Mouse (Mus musculus) intestine, postnatal 0 days (tissue): ENCODE measurements around the gene Gpr61. TPM values are rescaled to one million over a fixed set of nuclear protein-coding genes. Genes with fewer than 3 reads are reported as not detected.

Experiments
- ATAC-seq: fragments of 200-750 bp; cut with Nextera tagmentation; 2 replicates; pipeline ENCODE4 v1.8.0; 2017; ENCODE audit warnings: mild to moderate bottlenecking, moderate TSS enrichment, moderate library complexity
- H3K27ac ChIP-seq: fragments of 300-500 bp; sonication (generic); 2 replicates; pipeline ENCODE4 v1.5.1; 2014; ENCODE audit warnings: mild to moderate bottlenecking, low read depth, low read length, moderate library complexity
- H3K27me3 ChIP-seq: fragments of 300-500 bp; sonication (generic); replicated peaks from 2 replicates; pipeline ENCODE4 v1.6.1; 2014; ENCODE audit warnings: low read length, mixed read lengths; ENCODE audit not compliant: control insufficient read depth, insufficient read depth
- H3K36me3 ChIP-seq: fragments of 300-500 bp; sonication (generic); 2 replicates; pipeline ENCODE4 v1.6.1; 2014; ENCODE audit warnings: mild to moderate bottlenecking, moderate library complexity; ENCODE audit not compliant: control insufficient read depth, insufficient read depth
- H3K4me1 ChIP-seq: fragments of 300-500 bp; sonication (generic); replicated peaks from 2 replicates; pipeline ENCODE4 v1.6.1; 2014; ENCODE audit warnings: antibody characterized with exemption, low read length, mixed read lengths; ENCODE audit not compliant: control insufficient read depth, insufficient read depth
- H3K4me2 ChIP-seq: fragments of 300-500 bp; sonication (generic); replicated peaks from 2 replicates; pipeline ENCODE4 v1.6.1; 2014; ENCODE audit warnings: low read depth, mild to moderate bottlenecking, moderate library complexity
- H3K4me3 ChIP-seq: fragments of 300-500 bp; sonication (generic); 2 replicates; pipeline ENCODE4 v1.5.1; 2014; ENCODE audit warnings: low read depth, low read length
- H3K9ac ChIP-seq: fragments of 300-500 bp; sonication (generic); 2 replicates; pipeline ENCODE4 v1.6.1; 2014; ENCODE audit warnings: mild to moderate bottlenecking, low read depth, low read length
- H3K9me3 ChIP-seq: fragments of 300-500 bp; sonication (generic); 2 replicates; pipeline ENCODE4 v1.6.1; 2016; ENCODE audit warnings: mixed run types; ENCODE audit not compliant: control insufficient read depth
- CTCF ChIP-seq: sonication (generic); IDR thresholded peaks from 2 replicates; pipeline ENCODE4 v1.5.1; 2016; ENCODE audit warnings: low read depth, mild to moderate bottlenecking, control low read depth, antibody characterized with exemption, moderate library complexity
- WGBS: fragments of 180-500 bp; shearing (Covaris S2); extraction: QIAGEN DNeasy Blood & Tissue Kit; methylation state at CpG from one replicate; pipeline ENCODE4 v1.1.7; 2014; 5-methylcytosine and 5-hydroxymethylcytosine counted together
- polyA plus RNA-seq: library from polyadenylated mRNA; unstranded; fragments of >200 nt; fragmentation: Nextera tagmentation; extraction: Ambion mirVana; gene quantifications from 2 replicates; pipeline ENCODE4 v1.2.1, GENCODE M21; 2015

The Gpr61 gene
- polyA plus RNA-seq, 1 experiment from 2014 or later: 0.05 TPM

DNA sequence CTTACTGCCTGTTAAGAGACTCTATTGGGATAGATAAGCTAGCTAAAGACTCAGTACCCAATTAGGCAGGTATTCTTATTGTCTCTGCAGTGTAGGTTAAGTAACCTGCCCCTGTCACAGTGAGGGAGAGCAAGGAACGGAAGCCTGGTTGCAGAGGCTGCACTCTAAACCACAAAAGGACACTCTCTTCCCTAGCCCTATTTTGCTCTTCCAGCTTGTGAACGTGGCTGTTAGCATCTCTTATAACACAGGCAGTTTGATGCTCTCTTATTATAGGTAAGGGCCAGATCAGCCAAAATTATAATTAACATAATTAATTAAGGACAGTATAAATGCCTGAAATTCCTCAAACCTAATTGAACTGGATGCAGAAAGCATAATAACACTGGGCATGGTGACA is 25.8 kb upstream of the Gpr61 start:
- no peak overlapping the region for H3K4me2 ChIP-seq
- no peak overlapping the region for H3K27ac ChIP-seq
- H3K36me3 ChIP-seq: no peaks in the 10 kb centered on the region
- H3K4me3 ChIP-seq: no peak overlapping the region
- 48% methylated on average over 2 of the region's 2 CpGs for WGBS
- H3K4me1 ChIP-seq: no peaks in the 10 kb centered on the region
- TF ChIP-seq CTCF: no peak
- H3K9me3 ChIP-seq: no peaks in the 10 kb centered on the region
- H3K9ac ChIP-seq: no peak overlapping the region
- ATAC-seq: no peak
- no peaks in the 10 kb centered on the region for H3K27me3 ChIP-seq

DNA sequence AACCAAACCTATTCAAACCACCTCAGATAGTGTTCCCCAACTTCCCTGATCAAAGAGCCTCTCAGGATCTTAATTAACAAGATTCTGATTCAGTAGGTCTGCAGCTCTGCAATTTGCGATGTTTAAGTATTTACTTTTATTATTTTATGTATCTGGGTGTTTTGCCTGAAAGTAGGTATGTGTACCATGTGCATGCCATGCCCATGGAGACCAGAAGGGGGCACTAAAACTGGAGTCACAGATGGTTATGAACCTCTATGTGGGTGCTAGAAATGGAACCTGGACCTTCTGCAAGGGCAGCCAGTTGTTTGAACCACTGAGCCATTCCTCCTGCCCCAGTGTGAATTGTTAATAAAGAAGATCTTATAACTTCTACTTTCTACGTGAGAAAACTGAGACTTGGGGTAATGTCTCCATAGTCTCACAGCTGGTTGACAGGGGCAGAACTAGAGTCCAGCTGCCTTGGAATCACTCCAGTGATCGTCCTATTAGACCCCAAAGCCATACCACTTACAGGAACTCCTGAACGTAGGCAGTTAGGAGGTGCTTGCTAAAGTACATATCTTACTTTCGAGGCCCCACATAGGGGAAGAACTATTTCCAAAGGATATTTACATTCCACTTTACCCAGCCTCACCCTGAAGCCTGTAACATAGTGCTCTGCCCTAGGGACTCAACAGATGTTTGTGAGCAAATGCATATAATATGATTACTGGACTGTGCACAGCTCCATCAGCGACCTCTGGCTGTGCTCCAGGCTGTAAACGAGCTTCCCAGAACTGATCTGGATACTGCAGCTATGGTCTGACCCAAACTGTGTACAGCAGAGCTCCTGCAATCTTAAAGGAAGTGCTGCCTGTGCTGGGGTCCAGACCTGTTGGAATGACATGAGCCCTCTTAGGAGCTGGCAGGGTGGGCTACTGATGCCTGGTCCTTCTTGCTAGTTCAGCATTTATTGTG is 24.4 kb upstream of the Gpr61 start:
- 53% methylated on average over 7 of the region's 7 CpGs for WGBS
- Histone ChIP-seq H3K4me3 (no peak overlapping the region), H3K4me1 (no peaks in the 10 kb centered on the region), H3K4me2 (no peak overlapping the region), H3K36me3 (no peaks in the 10 kb centered on the region), H3K27ac (no peak overlapping the region), H3K27me3 (no peaks in the 10 kb centered on the region), H3K9ac (no peak overlapping the region), H3K9me3 (no peaks in the 10 kb centered on the region)
- ATAC-seq: peak; percentile 19; the same call in 1 of the 2 replicates
- peak; percentile 21; the same call in 1 of the 2 replicates for TF ChIP-seq CTCF

DNA sequence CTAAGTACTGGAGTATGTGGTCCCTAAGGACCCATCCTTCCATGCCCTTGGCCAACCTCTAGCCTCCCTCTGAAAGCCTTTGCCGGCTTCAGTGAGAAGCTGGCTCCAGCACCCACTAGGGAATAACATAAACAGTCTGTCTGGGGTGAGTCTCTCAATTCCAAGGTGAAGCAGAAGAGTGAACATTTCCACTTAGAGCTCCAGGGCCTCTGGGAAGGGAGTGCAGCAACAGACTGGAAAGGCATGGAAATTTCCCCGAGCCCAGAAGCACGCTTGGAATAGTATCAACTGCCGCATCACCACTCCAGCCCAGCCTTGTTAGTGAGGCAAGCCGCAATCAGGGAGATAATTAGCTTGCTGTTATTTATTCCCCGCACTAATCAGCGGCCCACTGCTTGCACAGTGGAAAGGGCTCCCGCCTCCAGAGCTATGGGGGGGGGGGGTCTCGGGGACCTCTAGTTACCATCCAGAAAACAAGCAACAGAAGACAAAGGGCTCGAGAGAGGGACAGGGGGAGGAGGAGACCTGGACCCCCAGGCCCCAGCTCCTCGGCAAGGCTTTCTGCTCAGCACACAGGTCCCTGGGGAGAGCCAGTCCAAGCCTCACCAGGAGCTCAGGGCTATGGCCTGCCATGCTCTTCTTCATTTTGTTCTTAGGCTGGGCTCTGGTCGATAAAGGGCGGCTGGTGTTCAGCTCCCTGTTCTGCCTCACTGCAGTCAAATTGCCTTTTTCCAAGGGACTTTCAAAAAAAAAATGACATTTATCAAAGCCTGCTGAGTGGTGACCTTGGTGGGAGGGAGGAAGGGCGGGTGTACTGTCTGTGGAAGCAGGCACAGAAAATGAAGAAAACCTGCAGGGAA is 20.2 kb upstream of the Gpr61 start:
- Histone ChIP-seq H3K27me3 (no peaks in the 10 kb centered on the region), H3K4me3 (no peak overlapping the region), H3K9ac (no peak overlapping the region), H3K9me3 (no peaks in the 10 kb centered on the region), H3K27ac (no peak overlapping the region), H3K4me2 (no peak overlapping the region), H3K4me1 (no peaks in the 10 kb centered on the region), H3K36me3 (no peaks in the 10 kb centered on the region)
- 32% methylated on average over 14 of the region's 14 CpGs for WGBS
- no peak for TF ChIP-seq CTCF
- ATAC-seq: no peak

DNA sequence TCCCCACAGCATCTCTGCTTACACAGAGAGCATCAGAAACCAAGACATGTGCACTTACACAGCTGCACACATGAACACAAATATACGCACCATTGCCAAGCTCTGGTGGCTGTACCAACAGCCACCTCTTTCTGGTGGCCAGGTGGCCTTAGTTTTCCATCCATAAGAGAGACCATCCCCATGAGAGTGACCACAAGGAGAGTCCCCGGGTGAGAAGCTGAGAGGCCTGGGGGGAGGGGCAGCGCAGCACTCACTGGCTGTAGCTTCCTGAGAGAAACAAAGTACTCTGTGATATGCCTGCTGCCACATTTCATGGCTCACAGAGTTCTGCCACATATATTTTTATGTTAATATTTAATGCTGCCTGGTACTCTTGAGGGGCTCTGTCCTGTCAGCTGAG is 14.5 kb upstream of the Gpr61 start:
- ATAC-seq: no peak
- H3K4me3 ChIP-seq: no peak overlapping the region
- TF ChIP-seq CTCF: no peak
- no peaks in the 10 kb centered on the region for H3K9me3 ChIP-seq
- H3K9ac ChIP-seq: no peak overlapping the region
- 57% methylated on average over 3 of the region's 3 CpGs for WGBS
- H3K36me3 ChIP-seq: no peaks in the 10 kb centered on the region
- H3K4me2 ChIP-seq: no peak overlapping the region
- no peaks in the 10 kb centered on the region for H3K4me1 ChIP-seq
- H3K27ac ChIP-seq: no peak overlapping the region
- H3K27me3 ChIP-seq: no peaks in the 10 kb centered on the region

DNA sequence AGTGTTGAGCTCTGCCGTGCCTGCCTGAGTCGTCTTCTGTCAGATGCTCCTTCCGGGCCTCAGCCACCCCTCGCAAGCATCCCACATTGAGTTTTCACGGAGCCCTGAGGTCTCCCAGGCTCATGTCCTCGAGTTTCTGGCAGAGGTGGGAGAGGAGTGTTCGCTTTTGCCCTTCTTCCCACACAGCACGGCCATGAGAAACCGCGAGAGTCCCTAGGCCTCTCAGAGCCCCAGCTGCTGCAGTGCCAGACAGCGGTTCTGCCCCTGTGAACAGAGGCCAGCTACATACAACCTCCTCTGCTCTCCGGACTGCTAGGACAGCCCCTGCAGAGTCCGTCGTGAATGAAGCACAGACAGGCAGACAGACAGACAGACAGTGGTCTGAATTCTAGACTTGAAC is 12.8 kb upstream of the Gpr61 start:
- Histone ChIP-seq H3K9me3 (no peaks in the 10 kb centered on the region), H3K36me3 (no peaks in the 10 kb centered on the region), H3K4me1 (no peaks in the 10 kb centered on the region), H3K4me2 (no peak overlapping the region), H3K4me3 (no peak overlapping the region), H3K27ac (no peak overlapping the region), H3K27me3 (no peaks in the 10 kb centered on the region), H3K9ac (no peak overlapping the region)
- no peak for TF ChIP-seq CTCF
- no peak for ATAC-seq
- 61% methylated on average over 14 of the region's 14 CpGs for WGBS
